Mouse (Mus musculus): Measurements from ENCODE around the gene Crybg3.
A peak's percentile ranks its signal among the peaks of the same experiment; 100 is the strongest.

Gene Crybg3

DNA sequence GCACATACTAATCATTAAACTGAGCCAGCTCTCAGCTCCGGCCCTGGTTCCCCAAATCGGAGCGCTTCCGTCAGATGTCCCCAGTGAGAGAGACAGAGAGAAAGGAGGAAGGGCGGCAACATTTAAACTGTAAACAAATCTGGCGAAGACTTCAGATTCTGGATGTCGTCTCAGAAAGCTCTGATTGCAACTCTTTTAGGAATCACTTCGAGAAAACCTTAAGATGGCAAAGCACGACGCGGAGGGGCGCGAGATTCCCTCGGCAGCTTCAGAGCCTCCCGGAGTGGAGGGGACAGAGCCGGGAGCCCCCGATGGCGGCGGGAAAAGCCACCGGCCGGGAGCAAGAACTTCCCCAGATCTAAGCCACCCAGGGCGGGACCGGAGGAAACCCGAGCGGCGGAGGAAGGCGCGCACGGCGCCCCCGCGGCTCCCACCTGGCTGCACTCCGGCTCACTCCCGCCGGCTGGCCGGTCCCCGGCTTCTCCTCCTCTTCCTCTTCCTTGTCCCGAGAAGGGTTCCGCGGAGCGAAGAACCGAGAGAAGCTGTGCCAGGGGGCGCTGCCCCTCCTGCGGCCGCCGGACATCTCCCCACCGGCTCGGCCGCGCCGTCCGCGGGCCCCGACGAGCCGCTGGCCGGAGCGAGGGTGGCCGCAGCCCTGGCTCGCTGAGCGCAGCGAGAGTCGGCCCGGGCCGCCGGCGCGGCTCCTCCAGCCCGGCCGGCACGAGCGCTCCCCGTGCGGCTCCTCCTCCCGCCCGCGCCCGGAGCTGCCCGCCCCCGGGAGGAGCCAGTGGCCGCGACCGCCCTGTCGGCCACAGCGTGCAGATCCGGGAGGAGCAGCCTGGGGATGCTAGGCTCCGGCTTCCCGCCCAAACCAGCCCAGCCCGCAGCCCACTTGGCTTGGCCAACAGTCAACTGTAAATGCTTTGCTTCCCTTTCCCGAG lies at the start of gene Crybg3:
TSS of gene Crybg3 (minus strand) at position 669 of the 941 bp plus-strand sequence.
- DNase-seq (ENCODE audit: low spot score in 2 of 2): peak; percentile 81 to 87

GRCm38 (mm10) chr16:59643766-59644165 lies 43.0 kb upstream of the Crybg3 start:
- no peak for DNase-seq (ENCODE audit: low spot score in 2 of 2)

GRCm38 (mm10) chr16:59639985-59640384 lies 39.2 kb upstream of the Crybg3 start:
- no peak for DNase-seq (ENCODE audit: low spot score in 2 of 2)

- peak; percentile 91 to 93 for DNase-seq (ENCODE audit: low spot score in 2 of 2)
These were observed 38.4 kb upstream of the Crybg3 start, which contains the start of gene Arl6 for GRCm38 (mm10) chr16:59639102-59639691. TSS of gene Arl6 (minus strand) at chr16:59639391.

DNA sequence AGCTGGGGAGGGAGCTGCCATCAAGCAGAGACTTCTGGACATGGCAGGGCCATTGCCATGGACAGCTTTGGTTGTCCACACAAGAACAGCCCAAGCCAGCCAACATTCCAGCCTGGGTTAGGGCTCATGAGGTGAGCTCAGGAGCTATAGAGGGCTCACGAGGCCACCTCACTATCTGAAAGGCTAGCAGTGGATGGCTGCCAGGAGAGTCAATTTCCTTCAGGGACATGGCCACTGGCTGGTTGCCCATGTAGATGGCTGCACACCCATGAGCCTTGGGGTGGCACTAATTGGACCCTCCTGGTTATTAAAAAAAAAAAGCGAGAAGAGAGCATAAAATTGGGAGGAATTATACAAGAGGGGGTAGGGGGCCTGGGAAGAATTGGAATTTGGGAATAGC lies 33.8 kb upstream of the Crybg3 start:
- DNase-seq (ENCODE audit: low spot score in 2 of 2): no peak

GRCm38 (mm10) chr16:59621554-59621953 lies 20.8 kb upstream of the Crybg3 start:
- DNase-seq (ENCODE audit: low spot score in 2 of 2): no peak

DNA sequence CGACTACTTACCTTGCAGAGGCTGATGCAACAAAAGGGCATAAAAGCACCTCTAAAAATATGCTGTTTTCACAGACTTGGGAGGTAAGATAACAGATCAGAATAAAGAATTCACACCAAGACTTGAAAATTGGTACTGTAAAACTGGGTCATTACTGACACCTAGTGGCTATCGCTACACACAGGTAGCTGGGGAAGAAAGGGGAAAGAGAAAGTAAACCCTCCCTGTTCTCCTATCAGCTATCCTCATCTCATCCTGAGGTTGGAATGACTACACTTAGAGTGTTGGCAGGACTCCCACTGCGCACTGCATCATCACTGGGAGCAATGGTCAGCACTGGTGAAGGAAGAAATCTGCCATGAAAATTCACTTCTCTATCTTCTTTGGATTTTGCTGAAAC lies 16.4 kb upstream of the Crybg3 start:
- DNase-seq (ENCODE audit: low spot score in 2 of 2): peak in 1 of 2 experiments; percentile 11

DNA sequence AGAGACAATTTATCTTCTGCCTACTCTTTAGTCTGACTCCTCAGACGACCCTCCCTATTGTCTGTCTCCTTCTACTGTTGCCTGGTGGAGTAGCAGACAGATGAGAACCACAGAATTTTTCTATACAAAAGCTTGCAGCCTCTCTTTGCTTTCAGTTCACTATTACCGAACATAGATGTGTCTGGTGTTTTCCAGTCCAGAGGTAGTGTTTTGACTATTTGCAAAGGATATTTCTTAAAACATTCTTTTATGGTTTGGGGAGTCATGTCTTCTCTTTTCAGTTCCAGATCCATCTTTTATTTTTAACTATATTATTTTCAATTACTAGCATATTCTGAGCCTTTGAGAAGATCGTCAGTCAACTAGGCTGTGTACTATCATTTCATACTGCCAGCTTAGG lies 14.9 kb upstream of the Crybg3 start:
- DNase-seq (ENCODE audit: low spot score in 2 of 2): no peak

GRCm38 (mm10) chr16:59610750-59611149 lies 10.0 kb upstream of the Crybg3 start:
- no peak for DNase-seq (ENCODE audit: low spot score in 2 of 2)

DNA sequence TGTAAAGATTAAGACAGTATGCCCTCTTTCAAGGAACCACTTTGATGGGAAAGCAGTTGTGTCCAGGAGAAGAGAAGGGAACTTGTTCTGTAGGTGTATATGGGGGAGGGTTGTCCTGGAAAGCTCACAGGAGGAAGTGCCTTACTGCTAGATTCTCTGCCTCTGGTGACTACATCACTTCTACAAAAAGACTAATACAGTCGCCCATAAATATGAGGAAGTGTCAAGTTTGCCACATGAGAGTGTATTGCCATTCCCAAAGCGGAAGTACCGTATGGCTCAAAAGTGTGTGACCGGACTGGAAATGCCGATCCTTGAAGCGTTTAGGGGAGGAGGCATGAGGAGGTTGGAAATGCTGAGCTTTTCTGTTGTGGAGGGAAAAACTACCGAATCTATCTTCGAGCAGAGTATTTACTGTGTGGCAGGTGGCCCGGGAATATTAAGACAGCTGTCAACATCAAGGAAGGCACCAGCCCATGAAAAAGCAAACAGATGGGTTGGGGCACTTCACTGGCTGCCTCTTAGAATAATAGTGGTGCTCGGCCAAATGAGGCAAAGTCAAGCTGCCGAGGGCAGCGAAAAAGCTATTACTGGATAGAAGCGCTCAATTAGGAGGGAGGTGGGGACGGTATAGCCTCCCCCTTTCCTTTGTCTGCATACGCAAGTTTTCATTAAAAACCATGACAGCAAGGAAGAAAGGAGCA lies 3.5 kb upstream of the Crybg3 start:
- DNase-seq (ENCODE audit: low spot score in 2 of 2): no peak

- DNase-seq (ENCODE audit: low spot score in 2 of 2): peak in 1 of 2 experiments; percentile 36
These were observed 1.1 kb downstream of the Crybg3 start for GRCm38 (mm10) chr16:59599411-59600265.

DNA sequence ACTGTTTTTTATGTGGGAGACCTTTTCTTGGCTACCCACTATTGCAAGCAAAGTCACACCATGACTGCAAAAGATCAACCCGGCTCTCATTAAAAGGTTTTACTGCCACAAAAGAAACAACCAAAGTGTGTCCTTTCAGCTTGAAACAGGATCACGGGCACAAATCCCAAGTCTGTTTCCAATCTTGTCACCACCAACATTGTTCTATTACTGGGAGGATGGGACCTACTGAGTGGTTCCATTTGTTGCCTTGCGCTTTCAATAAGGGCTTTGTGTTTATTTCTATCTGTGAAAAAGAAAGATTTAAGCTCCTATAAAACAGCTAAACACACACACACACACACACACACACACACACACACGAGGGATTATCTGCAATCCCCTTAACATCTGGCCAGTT lies 1.8 kb downstream of the Crybg3 start:
- no peak for DNase-seq (ENCODE audit: low spot score in 2 of 2)

GRCm38 (mm10) chr16:59597256-59597655 lies 3.5 kb downstream of the Crybg3 start:
- no peak for DNase-seq (ENCODE audit: low spot score in 2 of 2)

- DNase-seq (ENCODE audit: low spot score in 2 of 2): no peak
These were observed 6.1 kb downstream of the Crybg3 start for GRCm38 (mm10) chr16:59594714-59595113.

- DNase-seq (ENCODE audit: low spot score in 2 of 2): no peak
These were observed 10.0 kb downstream of the Crybg3 start for GRCm38 (mm10) chr16:59590790-59591189.

GRCm38 (mm10) chr16:59588351-59589025 lies 12.3 kb downstream of the Crybg3 start:
- DNase-seq (ENCODE audit: low spot score in 2 of 2): no peak

DNA sequence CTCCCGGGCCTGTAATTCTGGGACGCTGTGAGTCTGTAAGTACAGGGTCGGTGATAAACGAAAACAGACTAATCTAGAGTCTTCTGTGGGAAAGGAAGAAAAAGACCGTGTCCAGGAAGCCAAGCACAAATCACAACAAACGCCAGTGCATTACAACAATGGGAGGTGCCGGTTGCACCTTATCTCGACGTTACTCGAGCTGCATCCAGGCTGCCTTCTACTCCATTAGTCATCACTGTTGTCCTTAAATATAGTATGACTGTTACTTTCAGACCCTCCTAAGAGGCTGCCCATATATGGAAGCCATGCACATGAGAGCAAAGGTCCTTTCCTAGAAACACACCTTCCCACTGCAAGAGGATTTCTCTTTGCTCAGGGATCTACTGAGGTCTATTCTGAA lies 13.0 kb downstream of the Crybg3 start:
- no peak for DNase-seq (ENCODE audit: low spot score in 2 of 2)

GRCm38 (mm10) chr16:59586911-59587310 lies 13.9 kb downstream of the Crybg3 start:
- DNase-seq (ENCODE audit: low spot score in 2 of 2): no peak

GRCm38 (mm10) chr16:59586276-59586675 lies 14.5 kb downstream of the Crybg3 start:
- DNase-seq (ENCODE audit: low spot score in 2 of 2): no peak

DNA sequence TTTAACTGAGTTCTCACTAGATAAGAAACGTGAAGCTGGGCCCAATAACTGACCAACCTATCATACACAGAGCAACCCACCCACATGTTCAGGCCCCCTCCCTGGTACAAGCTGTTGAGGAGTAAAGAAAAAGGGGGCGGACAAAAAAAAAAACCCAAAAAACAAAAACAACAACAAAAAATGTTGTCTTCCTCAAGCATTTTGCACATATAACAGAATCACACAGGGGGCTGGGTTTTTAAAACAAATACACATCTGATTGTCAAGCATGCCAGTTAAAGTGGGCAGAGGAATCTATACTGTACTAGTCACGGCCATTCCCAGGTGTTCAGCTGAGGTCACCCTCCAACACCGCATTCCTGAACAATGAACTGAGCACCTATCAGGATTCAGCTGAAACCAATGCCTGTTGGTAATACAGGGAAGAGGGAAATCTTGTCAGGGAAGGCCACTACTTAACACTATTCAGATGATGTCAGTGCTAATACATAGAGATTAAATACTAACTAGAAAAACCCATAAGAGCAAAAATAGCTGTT lies 15.0 kb downstream of the Crybg3 start:
- no peak for DNase-seq (ENCODE audit: low spot score in 2 of 2)
